Comparison of ENCODE assay signal across 8 mouse cellular contexts in the genomic region with DNA sequence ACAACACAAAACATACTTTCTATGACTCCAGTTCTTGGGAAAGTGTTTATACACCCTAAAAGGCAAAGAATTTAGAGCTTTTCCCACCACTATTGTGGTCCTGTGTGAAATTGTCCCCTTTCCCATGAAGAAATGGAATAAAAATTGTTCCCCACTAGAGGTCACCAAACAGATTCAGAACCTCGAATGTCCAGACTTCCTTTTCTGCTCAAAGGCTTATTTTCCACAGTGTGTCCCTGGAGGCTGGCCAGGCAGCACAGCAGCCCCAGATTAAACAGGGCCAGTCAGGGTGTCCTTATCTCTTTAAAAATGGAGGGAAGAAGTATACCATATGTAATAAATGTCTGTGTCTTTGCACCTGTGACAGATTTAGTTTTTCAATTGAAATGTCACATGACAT. TPM values are rescaled to one million over a fixed set of nuclear protein-coding genes. Genes with fewer than 3 reads are reported as not detected.
DNase-seq lines count a peak whose midpoint lies in the region; ATAC-seq and TF ChIP-seq lines count a peak whose summit lies in the region.
"Had no signal": no experiment of that assay in that cellular context is flagged by ENCODE, and none has a peak within 500 bp of the region (broad histone marks: within the 10 kb centered on the region; RNA-seq: fewer than 3 reads in every experiment).

No protein-coding gene starts in this region.

- no peaks in the 10 kb centered on the region for H3K27me3 ChIP-seq in liver, postnatal 0 days (ENCODE audit: insufficient read depth, low read length)
- H3K27me3 ChIP-seq in liver, embryonic 11.5 days (replicated peaks; ENCODE audit: control insufficient read depth, insufficient read depth, low read length) = no peaks in the 10 kb centered on the region
- H3K27me3 ChIP-seq in kidney, embryonic 15.5 days = no peaks in the 10 kb centered on the region
- H3K27me3 ChIP-seq: neural tube, embryonic 12.5 days had no signal

- peaks cover 5% of the 10 kb centered on the region; the same call in 1 of the 2 replicates for H3K4me1 ChIP-seq in liver, postnatal 0 days (ENCODE audit: insufficient read depth)
- H3K4me1 ChIP-seq in liver, embryonic 11.5 days (replicated peaks; ENCODE audit: control insufficient read depth, insufficient read depth, low read length) = no peaks in the 10 kb centered on the region
- H3K4me1 ChIP-seq in cortical plate, adult 2 months (ENCODE audit: control insufficient read depth, insufficient read depth, low read length) = no peaks in the 10 kb centered on the region; the same call in 1 of the 2 replicates
- peaks cover 22% of the 10 kb centered on the region for H3K4me1 ChIP-seq in kidney, embryonic 15.5 days

- no peak for TF ChIP-seq EP300 in liver, postnatal 0 days (IDR thresholded peaks at IDR 0.05; ENCODE audit: low read depth)

- peak; percentile 58 for TF ChIP-seq CTCF in liver, postnatal 0 days (IDR thresholded peaks at IDR 0.05; ENCODE audit: low read depth)
- peak; percentile 26; the same call in 1 of the 2 replicates for TF ChIP-seq CTCF in cortical plate, adult 2 months (IDR thresholded peaks at IDR 0.05; ENCODE audit: extremely low read depth, insufficient read depth, low read length)

- WGBS in liver, postnatal 0 days (ENCODE audit: insufficient replicate concordance) = 0% methylated on average over 1 of the region's 1 CpGs
- WGBS in liver, embryonic 11.5 days = 4% methylated on average over 1 of the region's 1 CpGs
- 3% methylated on average over 1 of the region's 1 CpGs for WGBS in kidney, embryonic 15.5 days

- H3K36me3 ChIP-seq in liver, postnatal 0 days (replicated peaks; ENCODE audit: insufficient read depth, low read length) = no peaks in the 10 kb centered on the region
- H3K36me3 ChIP-seq in liver, embryonic 11.5 days (ENCODE audit: control insufficient read depth, insufficient read depth, low read length) = no peaks in the 10 kb centered on the region
- H3K36me3 ChIP-seq in kidney, embryonic 15.5 days = no peaks in the 10 kb centered on the region
- H3K36me3 ChIP-seq: neural tube, embryonic 12.5 days had no signal

- H3K4me3 ChIP-seq in liver, postnatal 0 days (ENCODE audit: low read depth, low read length) = no peak overlapping the region
- H3K4me3 ChIP-seq in liver, embryonic 11.5 days (ENCODE audit: low read depth, low read length) = no peak overlapping the region
- no peak overlapping the region for H3K4me3 ChIP-seq in cortical plate, adult 2 months (ENCODE audit: insufficient read depth, low read length)
- no peak overlapping the region for H3K4me3 ChIP-seq in kidney, embryonic 15.5 days (replicated peaks)
- H3K4me3 ChIP-seq: neural tube, embryonic 12.5 days had no signal

- TF ChIP-seq POLR2A in cortical plate, adult 2 months (IDR thresholded peaks at IDR 0.05; ENCODE audit: extremely low read depth, insufficient read depth, low read length) = no peak

- H3K9ac ChIP-seq in liver, postnatal 0 days (replicated peaks) = no peak overlapping the region
- no peak overlapping the region for H3K9ac ChIP-seq in liver, embryonic 11.5 days (ENCODE audit: low read depth, low read length)
- H3K9ac ChIP-seq in kidney, embryonic 15.5 days = no peak overlapping the region
- H3K9ac ChIP-seq: neural tube, embryonic 12.5 days had no signal

- no peak overlapping the region for H3K27ac ChIP-seq in liver, postnatal 0 days (ENCODE audit: low read depth)
- no peak overlapping the region for H3K27ac ChIP-seq in liver, embryonic 11.5 days (ENCODE audit: low read depth, low read length)
- no peak overlapping the region for H3K27ac ChIP-seq in cortical plate, adult 2 months (ENCODE audit: insufficient read depth, low read length)
- H3K27ac ChIP-seq in kidney, embryonic 15.5 days = no peak overlapping the region
- H3K27ac ChIP-seq: neural tube, embryonic 12.5 days had no signal

- no peaks in the 10 kb centered on the region for H3K9me3 ChIP-seq in liver, postnatal 0 days (ENCODE audit: low read length)
- no peaks in the 10 kb centered on the region for H3K9me3 ChIP-seq in liver, embryonic 11.5 days (ENCODE audit: control insufficient read depth, low read length)
- no peaks in the 10 kb centered on the region for H3K9me3 ChIP-seq in kidney, embryonic 15.5 days (replicated peaks)
- H3K9me3 ChIP-seq: neural tube, embryonic 12.5 days had no signal

- peak; percentile 29; the same call in 1 of the 2 replicates for ATAC-seq in liver, postnatal 0 days
- no peak for ATAC-seq in liver, embryonic 11.5 days (replicated peaks; ENCODE audit: low FRiP score)
- peak; percentile 61; the same call in 1 of the 2 replicates for ATAC-seq in kidney, embryonic 15.5 days (replicated peaks; ENCODE audit: low FRiP score)
- no peak for ATAC-seq in monocyte, adult 5-6 weeks (replicated peaks; ENCODE audit: insufficient number of reproducible peaks, low FRiP score, low TSS enrichment, poor library complexity, severe bottlenecking)

- peak; percentile 35 for DNase-seq in liver, postnatal 0 days
- no peak for DNase-seq in liver, embryonic 11.5 days (ENCODE audit: low spot score)
- peak; percentile 56 to 69 for DNase-seq in adrenal gland, postnatal 36 days
- DNase-seq in retina, embryonic 14.5 days (ENCODE audit: low spot score) = peak; percentile 74

- no peak overlapping the region for H3K4me2 ChIP-seq in liver, postnatal 0 days (ENCODE audit: low read depth, low read length)
- H3K4me2 ChIP-seq in liver, embryonic 11.5 days = no peak overlapping the region
- no peak overlapping the region for H3K4me2 ChIP-seq in kidney, embryonic 15.5 days
- H3K4me2 ChIP-seq: neural tube, embryonic 12.5 days had no signal

RNA-seq across cellular contexts. Expression of a gene that starts 7.7 kb away (rescaled TPM):
- 79.5 and 93.6 TPM in 2 replicates for polyA plus RNA-seq in liver, postnatal 0 days (2015; fragmentation: Nextera tagmentation; extraction: Ambion mirVana)
- 31.8 and 34.4 TPM in 2 replicates for polyA plus RNA-seq in liver, embryonic 11.5 days (2014; fragmentation: Nextera tagmentation; extraction: Ambion mirVana)
- not detected for total RNA-seq in adrenal gland, postnatal 36 days (2021)
- polyA plus RNA-seq in cortical plate, adult 2 months (2012; rRNA removed) = not detected in 2 replicates
- polyA plus RNA-seq in kidney, embryonic 15.5 days (2015; fragmentation: Nextera tagmentation; extraction: Ambion mirVana) = 1.8 and 2.5 TPM in 2 replicates
- total RNA-seq in monocyte, adult 5-6 weeks (2017) = not detected in 3 replicates
- polyA plus RNA-seq: neural tube, embryonic 12.5 days had no signal

RNA-seq across cellular contexts. Expression of a gene that starts 33.7 kb away (rescaled TPM):
- 1.2 and 1.5 TPM in 2 replicates for polyA plus RNA-seq in liver, postnatal 0 days (2015; fragmentation: Nextera tagmentation; extraction: Ambion mirVana)
- 1.2 and 1.3 TPM in 2 replicates for polyA plus RNA-seq in liver, embryonic 11.5 days (2014; fragmentation: Nextera tagmentation; extraction: Ambion mirVana)
- total RNA-seq in adrenal gland, postnatal 36 days (2021) = 1 to 10 TPM; 2.0 to 5.5 TPM
- 5.5 and 6.1 TPM in 2 replicates for polyA plus RNA-seq in cortical plate, adult 2 months (2012; rRNA removed)
- 2.1 and 2.9 TPM in 2 replicates for polyA plus RNA-seq in kidney, embryonic 15.5 days (2015; fragmentation: Nextera tagmentation; extraction: Ambion mirVana)
- 0.57 TPM in 1 of 3 replicates, not detected in the others for total RNA-seq in monocyte, adult 5-6 weeks (2017)

RNA-seq across cellular contexts. Expression of a gene that starts 53.4 kb away (rescaled TPM):
- polyA plus RNA-seq in liver, postnatal 0 days (2015; fragmentation: Nextera tagmentation; extraction: Ambion mirVana) = 24.9 and 26.8 TPM in 2 replicates
- polyA plus RNA-seq in liver, embryonic 11.5 days (2014; fragmentation: Nextera tagmentation; extraction: Ambion mirVana) = 27.6 and 28.2 TPM in 2 replicates
- 10 to 100 TPM; 33.1 to 50.2 TPM for total RNA-seq in adrenal gland, postnatal 36 days (2021)
- 3.7 and 3.8 TPM in 2 replicates for polyA plus RNA-seq in cortical plate, adult 2 months (2012; rRNA removed)
- 121 and 135 TPM in 2 replicates for polyA plus RNA-seq in kidney, embryonic 15.5 days (2015; fragmentation: Nextera tagmentation; extraction: Ambion mirVana)
- total RNA-seq in monocyte, adult 5-6 weeks (2017) = 73.8 to 154 TPM (median 152 TPM) in 3 replicates

Comparison
In these comparisons a context has a peak if more than half of its experiments do, and no peak if none do; other contexts are left out.
1. ATAC-seq: peak in liver, postnatal 0 days (single experiment) and kidney, embryonic 15.5 days (single experiment); none in liver, embryonic 11.5 days (single experiment) and monocyte, adult 5-6 weeks (single experiment).